Mouse (Mus musculus): ENCODE data around the gene Ddx51.

DNA sequence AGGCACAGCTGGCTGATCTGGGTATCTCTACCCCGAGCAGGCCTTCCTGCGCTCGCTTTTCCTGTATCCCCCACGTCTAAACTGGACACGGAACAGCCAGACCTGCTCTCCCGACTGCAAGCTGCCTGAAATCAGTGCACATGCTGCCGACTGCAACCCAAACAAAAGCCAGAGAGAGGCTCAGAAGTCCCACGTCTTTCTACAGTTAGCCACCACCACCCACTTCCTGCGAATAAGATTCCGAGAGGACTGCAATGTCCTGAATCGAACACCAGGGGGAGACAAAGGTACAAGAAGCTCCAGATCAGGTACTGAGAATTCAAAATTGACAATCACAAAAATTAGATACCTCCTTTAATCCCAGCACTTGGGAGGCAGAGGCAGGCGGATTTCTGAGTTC lies 13.8 kb upstream of the Ddx51 start:
- TF ChIP-seq CTCF (IDR thresholded peaks at IDR 0.05; ENCODE audit: low read depth), result peak; percentile 85
- no peak for TF ChIP-seq EP300 (IDR thresholded peaks at IDR 0.05; ENCODE audit: low read depth)
